Mouse (Mus musculus) kidney, adult 2 months (tissue): Measurements from ENCODE around the gene Trappc6b.

ENCODE experiments used
- CTCF ChIP-seq: fragments of 200-500 bp; conservative IDR thresholded peaks from 2 replicates; pipeline ENCODE4 v1.5.1; 2011; ENCODE audit warnings: low read depth, mild to moderate bottlenecking, control low read depth, low read length, moderate library complexity, mixed read lengths; ENCODE audit not compliant: insufficient read depth, insufficient read length
- POLR2A ChIP-seq: fragments of 200-500 bp; IDR thresholded peaks from one replicate; pipeline ENCODE4 v1.6.1; 2011; ENCODE audit warnings: low read depth, low read length, control low read depth

GRCm38 (mm10) chr12:59012710-59013091 is 48.6 kb downstream of the Trappc6b start:
- no peak for TF ChIP-seq CTCF
- no peak for TF ChIP-seq POLR2A
